Mouse (Mus musculus) MEL (cell line): ENCODE measurements at regions not wholly inside any gene's neighbourhood (a gene's known extent, or its start where the extent isn't known, plus 50 kb on each side); places are given as distances from the start of the nearest gene placed in this dataset.
A peak's percentile ranks its signal among the peaks of the same experiment; 100 is the strongest.

Source experiments
- DNase-seq: peaks from one replicate; pipeline ENCODE4 v3.0.0; 2011; ENCODE audit warnings: low read depth, low spot score
- H3K27ac ChIP-seq: 2 replicates; pipeline ENCODE4 v1.5.1; 2012; ENCODE audit warnings: low read depth, mild to moderate bottlenecking, control low read depth, low read length, moderate library complexity; ENCODE audit not compliant: control insufficient read depth
- H3K27me3 ChIP-seq, 2 experiments: fragments of 150-350 bp in 1 of 2; sonication (generic) in 1 of 2; 2 replicates each; pipeline ENCODE4 v1.6.1; 2012; ENCODE audit warnings: low read length in 2 of 2, mild to moderate bottlenecking in 2 of 2, improper control_type of control experiment in 1 of 2, moderate library complexity in 1 of 2; ENCODE audit not compliant: insufficient read depth in 2 of 2, control insufficient read depth in 1 of 2
- H3K36me3 ChIP-seq, 2 experiments: 2 replicates each; pipeline ENCODE4 v1.6.1; 2012 to 2014; ENCODE audit warnings: low read length in 2 of 2, improper control_type of control experiment in 1 of 2, inconsistent platforms in 1 of 2, mild to moderate bottlenecking in 1 of 2; ENCODE audit not compliant: insufficient read depth in 2 of 2, control insufficient read depth in 1 of 2
- H3K4me1 ChIP-seq, 2 experiments: fragments of 150-350 bp in 1 of 2; sonication (generic) in 1 of 2; 2 replicates each; pipeline ENCODE4 v1.6.1; 2012; ENCODE audit warnings: low read length in 2 of 2, improper control_type of control experiment in 1 of 2, mild to moderate bottlenecking in 1 of 2; ENCODE audit not compliant: insufficient read depth in 2 of 2, control insufficient read depth in 1 of 2
- H3K4me3 ChIP-seq, 2 experiments: fragments of 150-350 bp in 1 of 2; sonication (generic) in 1 of 2; 2 replicates each; pipeline ENCODE4 v1.5.1; 2012; ENCODE audit warnings: low read depth in 2 of 2, low read length in 2 of 2, mild to moderate bottlenecking in 2 of 2, moderate library complexity in 2 of 2, control low read depth in 1 of 2, improper control_type of control experiment in 1 of 2; ENCODE audit not compliant: control insufficient read depth in 1 of 2, insufficient read depth in 1 of 2
- H3K79me2 ChIP-seq: 2 replicates; pipeline ENCODE4 v1.6.1; 2012; ENCODE audit warnings: mild to moderate bottlenecking, low read length, moderate library complexity; ENCODE audit not compliant: control insufficient read depth, poor library complexity, insufficient read depth
- H3K9ac ChIP-seq: 2 replicates; pipeline ENCODE4 v1.6.1; 2012; ENCODE audit warnings: low read depth, mild to moderate bottlenecking, control low read depth, low read length, moderate library complexity; ENCODE audit not compliant: control insufficient read depth, poor library complexity, severe bottlenecking
- H3K9me3 ChIP-seq: fragments of 150-350 bp; sonication (generic); replicated peaks from 2 replicates; pipeline ENCODE4 v1.6.1; 2012; ENCODE audit warnings: mild to moderate bottlenecking, low read length, improper control_type of control experiment, moderate library complexity; ENCODE audit not compliant: insufficient read depth
- BHLHE40 ChIP-seq: IDR thresholded peaks from 2 replicates; pipeline ENCODE4 v1.6.1; 2012; ENCODE audit warnings: low read depth, mild to moderate bottlenecking, inconsistent platforms, low read length, improper control_type of control experiment, borderline replicate concordance
- CTCF ChIP-seq, 3 experiments: IDR thresholded peaks in 2 of 3; conservative IDR thresholded peaks in 1 of 3; 2 replicates each; pipeline ENCODE4 v1.5.1; 2011 to 2012; ENCODE audit warnings: low read length in 3 of 3, low read depth in 2 of 3, mild to moderate bottlenecking in 2 of 3, improper control_type of control experiment in 1 of 3, inconsistent platforms in 1 of 3, mixed read lengths in 1 of 3, moderate library complexity in 1 of 3; ENCODE audit not compliant: control insufficient read depth in 1 of 3, insufficient read depth in 1 of 3, poor library complexity in 1 of 3, severe bottlenecking in 1 of 3
- ELF1 ChIP-seq: IDR thresholded peaks from 2 replicates; pipeline ENCODE4 v1.6.1; 2014; ENCODE audit warnings: low read depth, mild to moderate bottlenecking, inconsistent platforms, low read length, improper control_type of control experiment, moderate library complexity
- EP300 ChIP-seq, 2 experiments: IDR thresholded peaks; 2 replicates each; pipeline ENCODE4 v1.6.1; 2011; ENCODE audit warnings: improper control_type of control experiment in 2 of 2, low read length in 2 of 2, low read depth in 1 of 2, mild to moderate bottlenecking in 1 of 2
- ETS1 ChIP-seq: IDR thresholded peaks from 2 replicates; pipeline ENCODE4 v1.6.1; 2012; ENCODE audit warnings: low read depth, mild to moderate bottlenecking, inconsistent platforms, low read length, improper control_type of control experiment, moderate library complexity
- GABPA ChIP-seq: IDR thresholded peaks from 2 replicates; pipeline ENCODE4 v1.6.1; 2012; ENCODE audit warnings: low read depth, mild to moderate bottlenecking, inconsistent platforms, low read length, improper control_type of control experiment, moderate library complexity
- HCFC1 ChIP-seq: IDR thresholded peaks from 2 replicates; pipeline ENCODE4 v1.6.1; 2012; ENCODE audit warnings: low read depth, mild to moderate bottlenecking, inconsistent platforms, low read length, improper control_type of control experiment, moderate library complexity
- JUND ChIP-seq: IDR thresholded peaks from 2 replicates; pipeline ENCODE4 v1.6.1; 2011; ENCODE audit warnings: low read depth, mild to moderate bottlenecking, improper control_type of control experiment, low read length
- KAT2A ChIP-seq: conservative IDR thresholded peaks from 2 replicates; pipeline ENCODE4 v1.6.1; 2012; ENCODE audit warnings: low read depth, low read length, improper control_type of control experiment, inconsistent platforms
- MXI1 ChIP-seq: IDR thresholded peaks from 2 replicates; pipeline ENCODE4 v1.6.1; 2011; ENCODE audit warnings: mild to moderate bottlenecking, low read depth, low read length, improper control_type of control experiment
- MYB ChIP-seq: IDR thresholded peaks from 2 replicates; pipeline ENCODE4 v1.6.1; 2011; ENCODE audit warnings: mild to moderate bottlenecking, low read depth, low read length, improper control_type of control experiment
- NRF1 ChIP-seq: IDR thresholded peaks from 2 replicates; pipeline ENCODE4 v1.6.1; 2014; ENCODE audit warnings: low read depth, mild to moderate bottlenecking, inconsistent platforms, low read length, improper control_type of control experiment, moderate library complexity; ENCODE audit not compliant: poor library complexity, insufficient read depth, severe bottlenecking
- POLR2A ChIP-seq, 2 experiments: IDR thresholded peaks; 2 replicates each; pipeline ENCODE4 v1.6.1; 2011 to 2012; ENCODE audit warnings: low read length in 2 of 2, mild to moderate bottlenecking in 2 of 2, control low read depth in 1 of 2, improper control_type of control experiment in 1 of 2, low read depth in 1 of 2, moderate library complexity in 1 of 2; ENCODE audit not compliant: control insufficient read depth in 1 of 2, insufficient read depth in 1 of 2, poor library complexity in 1 of 2
- POLR2AphosphoS5 ChIP-seq: IDR thresholded peaks from 2 replicates; pipeline ENCODE4 v1.6.1; 2012; ENCODE audit warnings: low read depth, borderline replicate concordance, mild to moderate bottlenecking, inconsistent platforms, low read length, moderate library complexity, mixed read lengths
- SIN3A ChIP-seq: IDR thresholded peaks from 2 replicates; pipeline ENCODE4 v1.6.1; 2012; ENCODE audit warnings: low read length, improper control_type of control experiment, inconsistent platforms
- TAL1 ChIP-seq: IDR thresholded peaks from 2 replicates; pipeline ENCODE4 v1.6.1; 2012; ENCODE audit warnings: mild to moderate bottlenecking, inconsistent platforms, low read length, moderate library complexity, mixed read lengths
- TCF12 ChIP-seq: IDR thresholded peaks from 2 replicates; pipeline ENCODE4 v1.6.1; 2014; ENCODE audit warnings: low read depth, mild to moderate bottlenecking, inconsistent platforms, low read length, improper control_type of control experiment, moderate library complexity
- USF1 ChIP-seq: IDR thresholded peaks from 2 replicates; pipeline ENCODE4 v1.6.1; 2014; ENCODE audit warnings: low read depth, mild to moderate bottlenecking, inconsistent platforms, low read length, improper control_type of control experiment, moderate library complexity
- USF2 ChIP-seq, 2 experiments: IDR thresholded peaks; 2 replicates each; pipeline ENCODE4 v1.6.1; 2011 to 2012; ENCODE audit warnings: improper control_type of control experiment in 2 of 2, low read length in 2 of 2, borderline replicate concordance in 1 of 2, inconsistent platforms in 1 of 2, low read depth in 1 of 2, mild to moderate bottlenecking in 1 of 2; ENCODE audit not compliant: insufficient read depth in 1 of 2

- Histone ChIP-seq H3K9ac (no peak overlapping the region), H3K36me3 (no peaks in the 10 kb centered on the region), H3K9me3 (no peaks in the 10 kb centered on the region), H3K27ac (no peak overlapping the region), H3K27me3 (no peaks in the 10 kb centered on the region), H3K4me3 (no peak overlapping the region), H3K4me1 (no peaks in the 10 kb centered on the region), H3K79me2 (no peaks in the 10 kb centered on the region)
- TF ChIP-seq CTCF (IDR thresholded peaks at IDR 0.05 in 2 of 3, conservative IDR thresholded peaks at IDR 0.05 in 1 of 3; ENCODE audit: control insufficient read depth in 1 of 3, insufficient read depth in 1 of 3, low read depth in 2 of 3, low read length in 3 of 3, poor library complexity in 1 of 3, severe bottlenecking in 1 of 3) (peak in 2 of 3 experiments; percentile 5 to 40; a peak in 2 of 6 replicates), SIN3A (no peak)
- no peak for DNase-seq
Measured at GRCm38 (mm10) chr17:75768654-75769053, 216.9 kb upstream of the Fam98a start.

- Histone ChIP-seq H3K4me1 (no peaks in the 10 kb centered on the region), H3K9me3 (no peaks in the 10 kb centered on the region), H3K4me3 (no peak overlapping the region), H3K36me3 (no peaks in the 10 kb centered on the region), H3K79me2 (no peaks in the 10 kb centered on the region), H3K9ac (no peak overlapping the region), H3K27ac (no peak overlapping the region), H3K27me3 (no peaks in the 10 kb centered on the region)
- no peak for DNase-seq
- TF ChIP-seq ETS1 (no peak), USF1 (no peak), USF2 (IDR thresholded peaks at IDR 0.05; ENCODE audit: borderline replicate concordance in 1 of 2, insufficient read depth in 1 of 2, low read depth in 1 of 2, low read length in 2 of 2) (no peak), MXI1 (no peak), TAL1 (no peak), JUND (no peak), EP300 (IDR thresholded peaks at IDR 0.05; ENCODE audit: low read depth in 1 of 2, low read length in 2 of 2) (no peak), NRF1 (no peak), BHLHE40 (no peak), TCF12 (no peak), GABPA (no peak), POLR2A (IDR thresholded peaks at IDR 0.05; ENCODE audit: control insufficient read depth in 1 of 2, insufficient read depth in 1 of 2, low read depth in 1 of 2, low read length in 2 of 2, poor library complexity in 1 of 2) (no peak), POLR2AphosphoS5 (no peak), MYB (no peak), KAT2A (no peak), HCFC1 (no peak), ELF1 (no peak)
Measured at GRCm38 (mm10) chr17:75763391-75763790, 211.6 kb upstream of the Fam98a start.
